Mouse (Mus musculus) E14TG2a.4 (cell line): Measurements from ENCODE around the gene Cdc45.

Experiments
- CTCF ChIP-seq: conservative IDR thresholded peaks from 2 replicates; pipeline ENCODE4 v1.5.1; 2014; ENCODE audit warnings: low read length
- POU5F1 ChIP-seq: IDR thresholded peaks from 2 replicates; pipeline ENCODE4 v1.6.1; 2014; ENCODE audit warnings: low read length, borderline replicate concordance

- TF ChIP-seq CTCF = no peak
- no peak for TF ChIP-seq POU5F1
Observed at GRCm38 (mm10) chr16:18751885-18752499, 59.8 kb downstream of the Cdc45 start.
